Mouse (Mus musculus) hindbrain, embryonic 14.5 days (tissue): ENCODE data around the gene Gm4985. TPM values are rescaled to one million over a fixed set of nuclear protein-coding genes. Genes with fewer than 3 reads are reported as not detected.
"Not testable (repeated sequence)": the region's sequence is repeated elsewhere in the genome, so short reads cannot be mapped to it uniquely, and the experiment has no call there.

ENCODE experiments used
- ATAC-seq: fragments of 200-750 bp; cut with Nextera tagmentation; 2 replicates; pipeline ENCODE4 v1.8.0; 2017; ENCODE audit warnings: moderate number of reproducible peaks, mild to moderate bottlenecking, moderate TSS enrichment, moderate library complexity; ENCODE audit not compliant: low FRiP score
- DNase-seq: peaks from one replicate; pipeline ENCODE4 v3.0.0-alpha.2; 2015; ENCODE audit warnings: low spot score
- H3K27ac ChIP-seq: fragments of 300-500 bp; sonication (generic); 2 replicates; pipeline ENCODE4 v1.5.1; 2014; ENCODE audit warnings: mild to moderate bottlenecking, moderate library complexity
- H3K27me3 ChIP-seq: fragments of 300-500 bp; sonication (generic); 2 replicates; pipeline ENCODE4 v1.6.1; 2014; ENCODE audit warnings: mild to moderate bottlenecking, low read length, mixed read lengths; ENCODE audit not compliant: control insufficient read depth, insufficient read depth
- H3K36me3 ChIP-seq: fragments of 300-500 bp; sonication (generic); replicated peaks from 2 replicates; pipeline ENCODE4 v1.6.1; 2014; ENCODE audit not compliant: control insufficient read depth, insufficient read depth
- H3K4me1 ChIP-seq: fragments of 300-500 bp; sonication (generic); replicated peaks from 2 replicates; pipeline ENCODE4 v1.6.1; 2014; ENCODE audit warnings: antibody characterized with exemption, low read length, mixed read lengths; ENCODE audit not compliant: control insufficient read depth, insufficient read depth
- H3K4me2 ChIP-seq: fragments of 300-500 bp; sonication (generic); replicated peaks from 2 replicates; pipeline ENCODE4 v1.6.1; 2014; ENCODE audit warnings: mild to moderate bottlenecking, moderate library complexity
- H3K4me3 ChIP-seq: fragments of 300-500 bp; sonication (generic); replicated peaks from 2 replicates; pipeline ENCODE4 v1.5.1; 2014; ENCODE audit warnings: mild to moderate bottlenecking, low read length
- H3K9ac ChIP-seq: fragments of 300-500 bp; sonication (generic); 2 replicates; pipeline ENCODE4 v1.6.1; 2014
- H3K9me3 ChIP-seq: fragments of 300-500 bp; sonication (generic); 2 replicates; pipeline ENCODE4 v1.6.1; 2016; ENCODE audit warnings: low read length; ENCODE audit not compliant: control insufficient read depth
- whole genome bisulfite sequencing: fragments of 180-500 bp; shearing (Covaris S2); extraction: QIAGEN DNeasy Blood & Tissue Kit; methylation state at CpG from one replicate; pipeline ENCODE4 v1.1.7; 2014; 5-methylcytosine and 5-hydroxymethylcytosine counted together
- microRNA-seq: library from miRNA; unstranded; fragments of <30 nt; microRNA quantifications from one replicate; pipeline ENCODE4, GENCODE M21; 2016
- polyA plus RNA-seq: library from polyadenylated mRNA; unstranded; fragments of >200 nt; fragmentation: Nextera tagmentation; extraction: Ambion mirVana; gene quantifications from 2 replicates; pipeline ENCODE4 v1.2.1, GENCODE M21; 2014

Gene Gm4985
- polyA plus RNA-seq, result not detected in 2 replicates

DNA sequence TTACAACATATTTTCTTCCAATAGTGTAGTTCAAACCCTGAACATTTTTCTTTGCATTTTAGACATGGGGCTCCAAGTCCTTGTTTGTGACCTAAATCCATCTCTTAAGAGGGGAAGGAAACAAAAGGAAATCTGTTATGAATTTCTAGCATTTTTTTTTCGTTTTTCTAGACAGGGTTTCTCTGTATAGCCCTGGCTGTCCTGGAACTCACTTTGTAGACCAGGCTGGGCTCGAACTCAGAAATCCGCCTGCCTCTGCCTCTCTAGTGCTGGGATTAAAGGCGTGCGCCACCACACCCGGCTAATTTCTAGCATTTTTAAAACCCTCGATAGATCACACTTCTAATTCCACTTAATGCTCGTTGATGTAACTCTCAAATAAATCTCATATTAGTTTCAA is at the start of gene Gm4985:
Gm4985 (minus strand) TSS at position 101 of the 400 bp plus-strand sequence.
- H3K4me3 ChIP-seq, H3K4me2 ChIP-seq, H3K9me3 ChIP-seq, H3K36me3 ChIP-seq, H3K27me3 ChIP-seq, ATAC-seq, H3K27ac ChIP-seq, DNase-seq, H3K4me1 ChIP-seq, H3K9ac ChIP-seq: not testable (repeated sequence)
- 85% methylated on average over 8 of the region's 8 CpGs for WGBS

- Histone ChIP-seq H3K4me2 (no peak overlapping the region), H3K9me3 (0 out of 2 replicates have a peak, but pooled peaks cover 7% of the 10 kb centered on the region), H3K4me1 (no peaks in the 10 kb centered on the region), H3K27me3 (no peaks in the 10 kb centered on the region), H3K9ac (no peak overlapping the region), H3K4me3 (no peak overlapping the region), H3K27ac (no peak overlapping the region), H3K36me3 (no peaks in the 10 kb centered on the region)
- WGBS, result 58% methylated on average over 2 of the region's 2 CpGs
- DNase-seq (no peak), ATAC-seq (no peak)
These were observed 4.6 kb downstream of the Gm4985 start for GRCm38 (mm10) chrX:23954161-23954560.

Small RNA genes within 50 kb of the gene (microRNA-seq; reads per million reads assigned to microRNA genes)
- gene Gm25299, result not detected

Other genes with a start within 250 kb of the Gm4985 start
- 0.22 TPM in 1 of 2 replicates, not detected in the other for gene Gm4907, start 76.4 kb downstream of the Gm4985 start, polyA plus RNA-seq